Mouse (Mus musculus) layer of hippocampus, adult 18-20 months (tissue): ENCODE results near the gene Ptpn11. TPM values are rescaled to one million over a fixed set of nuclear protein-coding genes. Genes with fewer than 3 reads are reported as not detected.

Experiments
- DNase-seq, 2 experiments: peaks; one replicate each; pipeline ENCODE4 v3.0.0; 2022; ENCODE audit warnings: low spot score in 2 of 2
- total RNA-seq, 2 experiments: library from RNA; stranded (reverse); gene quantifications; 2 replicates each; pipeline ENCODE4 v1.2.3; 2021

The Ptpn11 gene
- total RNA-seq, 2 experiments from 2014 or later: 104 to 106 TPM

DNA sequence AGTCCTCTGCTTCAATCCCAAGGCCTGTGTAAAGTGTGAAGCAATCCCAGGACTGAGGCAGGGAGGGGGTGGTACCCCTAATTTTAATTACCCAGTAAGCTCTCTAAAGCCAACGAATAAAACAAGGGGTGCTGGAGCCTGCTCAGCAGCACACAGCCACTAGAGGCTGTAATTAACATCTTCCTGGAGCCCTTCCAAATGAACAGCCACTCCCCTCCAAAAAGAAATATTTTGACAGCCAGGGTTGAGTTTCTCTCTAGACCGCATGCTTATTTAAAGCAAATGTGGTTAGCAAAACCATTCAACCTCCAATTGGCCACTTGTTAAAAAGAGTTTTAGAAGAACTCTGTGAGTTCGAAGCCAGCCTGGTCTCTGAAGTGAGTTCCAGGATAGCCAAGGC lies 97.9 kb downstream of the Ptpn11 start:
- no peak for DNase-seq

DNA sequence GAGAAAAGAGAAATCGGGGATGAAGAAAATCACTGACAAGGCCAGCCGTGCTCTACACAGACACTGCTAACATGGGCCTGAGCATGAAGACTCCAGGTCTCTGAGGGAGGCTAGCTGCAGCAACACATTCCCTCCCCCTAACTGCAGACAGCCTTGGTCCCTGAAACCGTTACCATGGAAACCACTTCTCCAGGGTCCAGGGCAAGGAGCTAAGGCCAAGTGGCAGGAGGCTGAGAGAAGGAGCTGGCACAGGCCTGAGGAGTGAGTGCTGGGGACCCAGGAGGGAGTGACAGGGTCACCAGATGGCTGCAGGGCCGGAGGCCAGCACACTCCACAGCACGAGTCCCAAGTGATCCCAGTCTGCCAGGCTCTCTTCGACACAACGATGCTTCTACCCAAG lies 101.5 kb downstream of the Ptpn11 start:
- no peak for DNase-seq

DNA sequence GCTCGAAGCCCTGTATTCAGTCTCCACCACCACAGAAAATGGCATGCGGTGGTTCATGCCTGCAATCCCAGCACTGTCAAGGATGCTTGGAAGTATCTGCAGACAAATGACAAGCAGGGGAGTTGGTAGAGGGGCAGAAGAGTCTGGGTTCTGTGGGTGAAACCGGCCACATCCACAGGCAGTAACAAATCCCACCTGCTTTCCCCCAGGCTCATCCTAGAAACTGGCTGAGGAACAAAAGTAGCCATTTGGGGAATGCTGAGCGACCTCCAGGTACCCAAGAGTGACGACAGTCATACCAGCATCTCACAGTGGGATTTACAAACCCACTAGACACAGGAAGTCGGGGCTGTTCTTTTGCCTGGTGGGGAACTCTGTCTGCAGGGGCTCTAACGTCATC lies 103.5 kb downstream of the Ptpn11 start:
- DNase-seq: no peak

DNA sequence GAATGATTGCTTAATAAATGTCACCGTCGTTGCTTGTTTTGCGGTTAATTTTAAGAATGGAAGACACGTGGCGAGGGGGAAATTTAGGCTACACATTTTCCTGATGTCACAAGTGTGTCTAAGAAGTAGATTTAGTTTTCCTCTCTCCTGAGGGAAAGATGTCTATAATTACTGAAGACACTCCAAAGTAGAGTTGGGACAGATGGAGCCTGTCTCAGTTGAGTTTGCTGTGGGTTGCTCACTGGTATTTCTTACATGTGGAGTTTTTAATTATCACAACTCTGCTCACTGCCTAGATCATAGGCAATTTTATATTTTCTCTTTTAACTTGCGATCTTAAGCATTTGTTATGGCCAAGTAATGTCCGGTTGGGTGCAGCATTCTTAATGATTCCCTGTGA lies 108.6 kb downstream of the Ptpn11 start:
- peak in 1 of 2 experiments; percentile 25 for DNase-seq

GRCm38 (mm10) chr5:121081754-121082153 lies 109.4 kb downstream of the Ptpn11 start:
- DNase-seq: no peak

Other genes with a start within 250 kb of the Ptpn11 start
- 100 to 1,000 TPM; 217 to 224 TPM for gene Rph3a, start 181.3 kb downstream of the Ptpn11 start, total RNA-seq
- 100 to 1,000 TPM; 493 to 505 TPM for gene Rpl6, start 13.1 kb upstream of the Ptpn11 start, total RNA-seq
- gene Hectd4, start 28.8 kb upstream of the Ptpn11 start, total RNA-seq: 100 to 1,000 TPM; 156 to 168 TPM
- gene Trafd1, start 194.2 kb upstream of the Ptpn11 start, total RNA-seq: 10 to 100 TPM; 73.2 to 74.7 TPM
- 10 to 100 TPM; 39.4 to 39.8 TPM for gene Naa25, start 206.5 kb upstream of the Ptpn11 start, total RNA-seq